ENCODE assay signal across 7 mouse cellular contexts in genomic region chr7:3303276-3303781, GRCm38 (mm10). TPM values are rescaled to one million over a fixed set of nuclear protein-coding genes. Genes with fewer than 3 reads are reported as not detected.
DNase-seq lines count a peak whose midpoint lies in the region; ATAC-seq lines count a peak whose summit lies in the region.

No protein-coding gene starts in this region.

- 0 out of 2 replicates have a peak, but pooled peaks cover 8% of the 10 kb centered on the region for H3K36me3 ChIP-seq in heart, embryonic 11.5 days (ENCODE audit: control insufficient read depth, insufficient read depth, low read length)

- peak; percentile 57 for DNase-seq in thymus, postnatal 4 days
- no peak for DNase-seq in thymus, postnatal 0 days (ENCODE audit: low spot score)
- DNase-seq in cerebellum, postnatal 14 days: peak; percentile 70 to 78
- peak; percentile 67 to 71 for DNase-seq in layer of hippocampus, postnatal 25 days (ENCODE audit: extremely low spot score in 1 of 2, low spot score in 1 of 2)
- DNase-seq in lung, postnatal 36 days: peak; percentile 50
- peak; percentile 71 for DNase-seq in right cerebral cortex, postnatal 25 days

- no peak overlapping the region for H3K27ac ChIP-seq in heart, embryonic 11.5 days (ENCODE audit: low read depth, low read length)

- H3K9me3 ChIP-seq in heart, embryonic 11.5 days (replicated peaks; ENCODE audit: control insufficient read depth, low read length): no peaks in the 10 kb centered on the region

- H3K4me3 ChIP-seq in heart, embryonic 11.5 days (ENCODE audit: low read depth, low read length): peak overlapping the region; percentile 45

- H3K27me3 ChIP-seq in heart, embryonic 11.5 days (ENCODE audit: control insufficient read depth, insufficient read depth, low read length): peaks cover 39% of the 10 kb centered on the region

- H3K9ac ChIP-seq in heart, embryonic 11.5 days (ENCODE audit: low read depth, low read length): peak overlapping the region; percentile 54; the same call in 1 of the 2 replicates

- peak; percentile 29; the same call in 1 of the 2 replicates for ATAC-seq in heart, embryonic 11.5 days (replicated peaks; ENCODE audit: insufficient number of reproducible peaks, low FRiP score, low TSS enrichment)

- 1% methylated on average over 29 of the region's 29 CpGs for WGBS in heart, embryonic 11.5 days (ENCODE audit: insufficient replicate concordance)

- H3K4me2 ChIP-seq in heart, embryonic 11.5 days: peak overlapping the region; percentile 87

- peaks cover 9% of the 10 kb centered on the region for H3K4me1 ChIP-seq in heart, embryonic 11.5 days (ENCODE audit: control insufficient read depth, insufficient read depth, low read length)

RNA-seq across cellular contexts. Expression of gene Prkcg, which starts 14.3 kb away (rescaled TPM):
- 0.59 TPM in 1 of 2 replicates, not detected in the other for polyA plus RNA-seq in thymus, postnatal 0 days (2015; fragmentation: Nextera tagmentation; extraction: Ambion mirVana)
- polyA plus RNA-seq in heart, embryonic 11.5 days (2014; fragmentation: Nextera tagmentation; extraction: Ambion mirVana): 0.10 and 0.14 TPM in 2 replicates
- 100 to 1,000 TPM; 540 to 555 TPM for total RNA-seq in layer of hippocampus, postnatal 25 days (2021)

RNA-seq across cellular contexts. Expression of gene Myadm, which starts 14.4 kb away (rescaled TPM):
- polyA plus RNA-seq in thymus, postnatal 0 days (2015; fragmentation: Nextera tagmentation; extraction: Ambion mirVana): 11.6 and 12.1 TPM in 2 replicates
- polyA plus RNA-seq in heart, embryonic 11.5 days (2014; fragmentation: Nextera tagmentation; extraction: Ambion mirVana): 221 and 235 TPM in 2 replicates
- total RNA-seq in layer of hippocampus, postnatal 25 days (2021): 10 to 100 TPM; 73.5 to 82.2 TPM

RNA-seq across cellular contexts. Expression of gene Cacng7, which starts 29.4 kb away (rescaled TPM):
- polyA plus RNA-seq in thymus, postnatal 0 days (2015; fragmentation: Nextera tagmentation; extraction: Ambion mirVana): 0.09 and 0.27 TPM in 2 replicates
- polyA plus RNA-seq in heart, embryonic 11.5 days (2014; fragmentation: Nextera tagmentation; extraction: Ambion mirVana): 0.24 and 0.27 TPM in 2 replicates
- total RNA-seq in layer of hippocampus, postnatal 25 days (2021): 100 to 1,000 TPM; 140 TPM

RNA-seq across cellular contexts. Expression of gene Nlrp12, which starts 53.8 kb away (rescaled TPM):
- 0.03 TPM in 1 of 2 replicates, not detected in the other for polyA plus RNA-seq in thymus, postnatal 0 days (2015; fragmentation: Nextera tagmentation; extraction: Ambion mirVana)
- polyA plus RNA-seq in heart, embryonic 11.5 days (2014; fragmentation: Nextera tagmentation; extraction: Ambion mirVana): not detected in 2 replicates
- total RNA-seq in layer of hippocampus, postnatal 25 days (2021): under 1 TPM in 1 of 2 experiments, not detected in 1; 0.05 TPM

Comparison
In these comparisons a context has a peak if more than half of its experiments do, and no peak if none do; other contexts are left out.
1. RNA of gene Myadm, which starts 14.4 kb away (polyA plus RNA-seq): 221 to 235 TPM in heart, embryonic 11.5 days; 11.6 to 12.1 TPM in thymus, postnatal 0 days; every median in the first group is over 10 times any median in the second.